Mouse (Mus musculus) urinary bladder, postnatal 14 days (tissue): Measurements from ENCODE around the gene Tbc1d23.
A peak's percentile ranks its signal among the peaks of the same experiment; 100 is the strongest.

Source experiments
- DNase-seq: peaks from one replicate; pipeline ENCODE4 v3.0.0; 2021; ENCODE audit warnings: low spot score

Tbc1d23 gene

GRCm38 (mm10) chr16:57162841-57163240, 68.5 kb downstream of the Tbc1d23 start:
- no peak for DNase-seq

GRCm38 (mm10) chr16:57159835-57160234, 71.5 kb downstream of the Tbc1d23 start:
- DNase-seq, result no peak

GRCm38 (mm10) chr16:57157728-57158127, 73.6 kb downstream of the Tbc1d23 start:
- DNase-seq, result no peak

- no peak for DNase-seq
Measured at GRCm38 (mm10) chr16:57157076-57157475, 74.2 kb downstream of the Tbc1d23 start.

- DNase-seq, result no peak
Measured at GRCm38 (mm10) chr16:57155899-57156298, 75.4 kb downstream of the Tbc1d23 start.

- no peak for DNase-seq
Measured at GRCm38 (mm10) chr16:57151437-57151836, 79.9 kb downstream of the Tbc1d23 start.

GRCm38 (mm10) chr16:57144741-57145140, 86.6 kb downstream of the Tbc1d23 start:
- no peak for DNase-seq

- DNase-seq, result no peak
Measured at GRCm38 (mm10) chr16:57133611-57134010, 97.7 kb downstream of the Tbc1d23 start.

GRCm38 (mm10) chr16:57132326-57132725, 99.0 kb downstream of the Tbc1d23 start:
- DNase-seq, result no peak

GRCm38 (mm10) chr16:57131544-57131943, 99.8 kb downstream of the Tbc1d23 start:
- DNase-seq, result no peak

- peak; percentile 16 for DNase-seq
Measured at GRCm38 (mm10) chr16:57130752-57131400, 100.4 kb downstream of the Tbc1d23 start.

- DNase-seq, result no peak
Measured at GRCm38 (mm10) chr16:57127825-57128224, 103.5 kb downstream of the Tbc1d23 start.

- no peak for DNase-seq
Measured at GRCm38 (mm10) chr16:57126268-57126667, 105.0 kb downstream of the Tbc1d23 start.

GRCm38 (mm10) chr16:57122682-57123445, 108.4 kb downstream of the Tbc1d23 start:
- no peak for DNase-seq

- peak; percentile 4 for DNase-seq
Measured at GRCm38 (mm10) chr16:57121816-57122415, 109.4 kb downstream of the Tbc1d23 start.

- DNase-seq, result peak; percentile 93
Measured at GRCm38 (mm10) chr16:57120913-57121815, 110.1 kb downstream of the Tbc1d23 start, which contains the start of gene Tomm70a. TSS of gene Tomm70a (plus strand) at chr16:57121703.
